Mouse (Mus musculus) bone marrow macrophage, adult 2 months (primary cell): ENCODE measurements around the gene Tob1. TPM values are rescaled to one million over a fixed set of nuclear protein-coding genes. Genes with fewer than 3 reads are reported as not detected.

ENCODE experiments used
- H3K27ac ChIP-seq: 2 replicates; pipeline ENCODE4 v1.5.1; 2012; ENCODE audit warnings: low read depth, low read length; ENCODE audit not compliant: insufficient read depth
- H3K4me1 ChIP-seq: 2 replicates; pipeline ENCODE4 v1.6.1; 2012; ENCODE audit warnings: low read length; ENCODE audit not compliant: control insufficient read depth, insufficient read depth
- H3K4me3 ChIP-seq: 2 replicates; pipeline ENCODE4 v1.5.1; 2012; ENCODE audit warnings: mild to moderate bottlenecking, low read length, moderate library complexity; ENCODE audit not compliant: insufficient read depth
- CTCF ChIP-seq: IDR thresholded peaks from 2 replicates; pipeline ENCODE4 v1.5.1; 2012; ENCODE audit warnings: low read depth, mild to moderate bottlenecking, low read length, moderate library complexity
- POLR2A ChIP-seq: IDR thresholded peaks from 2 replicates; pipeline ENCODE4 v1.6.1; 2012; ENCODE audit warnings: mild to moderate bottlenecking, low read depth, low read length, borderline replicate concordance
- polyA plus RNA-seq: library from polyadenylated mRNA; stranded (reverse); fragments of >200 nt; gene quantifications from 2 replicates; pipeline ENCODE4 v1.2.4, GENCODE M21; 2012; ENCODE audit not compliant: missing spikeins, insufficient read depth, insufficient read length

The Tob1 gene
- polyA plus RNA-seq, 1 experiment = 16.7 TPM

GRCm38 (mm10) chr11:94259814-94260213 is 48.6 kb downstream of the Tob1 start:
- no peak overlapping the region for H3K4me3 ChIP-seq
- H3K4me1 ChIP-seq = peaks cover 18% of the 10 kb centered on the region
- peak overlapping the region; percentile 59 for H3K27ac ChIP-seq
- TF ChIP-seq POLR2A (no peak), CTCF (no peak)

- Histone ChIP-seq H3K4me3 (no peak overlapping the region), H3K4me1 (peaks cover 19% of the 10 kb centered on the region), H3K27ac (no peak overlapping the region)
- TF ChIP-seq POLR2A = no peak
- TF ChIP-seq CTCF = no peak
Observed at GRCm38 (mm10) chr11:94261585-94262370, 50.5 kb downstream of the Tob1 start.

Other genes starting within 250 kb of the Tob1 start
- 49.0 and 57.1 TPM in 2 replicates for gene Gm20390, start 243.2 kb upstream of the Tob1 start, polyA plus RNA-seq
- gene Nme1, start 242.9 kb upstream of the Tob1 start, polyA plus RNA-seq = 14.4 and 23.0 TPM in 2 replicates
- 62.3 and 62.4 TPM in 2 replicates for gene Spag9, start 215.4 kb upstream of the Tob1 start, polyA plus RNA-seq
- gene Wfikkn2, start 34.6 kb downstream of the Tob1 start, polyA plus RNA-seq = not detected in 2 replicates
- not detected in 2 replicates for gene Gm21885, start 70.4 kb downstream of the Tob1 start, polyA plus RNA-seq
- gene Luc7l3, start 110.5 kb downstream of the Tob1 start, polyA plus RNA-seq = 146 and 206 TPM in 2 replicates
- 43.9 and 47.6 TPM in 2 replicates for gene Ankrd40, start 116.5 kb downstream of the Tob1 start, polyA plus RNA-seq
- 57.3 and 58.9 TPM in 2 replicates for gene Abcc3, start 181.5 kb downstream of the Tob1 start, polyA plus RNA-seq